In the genomic region with DNA sequence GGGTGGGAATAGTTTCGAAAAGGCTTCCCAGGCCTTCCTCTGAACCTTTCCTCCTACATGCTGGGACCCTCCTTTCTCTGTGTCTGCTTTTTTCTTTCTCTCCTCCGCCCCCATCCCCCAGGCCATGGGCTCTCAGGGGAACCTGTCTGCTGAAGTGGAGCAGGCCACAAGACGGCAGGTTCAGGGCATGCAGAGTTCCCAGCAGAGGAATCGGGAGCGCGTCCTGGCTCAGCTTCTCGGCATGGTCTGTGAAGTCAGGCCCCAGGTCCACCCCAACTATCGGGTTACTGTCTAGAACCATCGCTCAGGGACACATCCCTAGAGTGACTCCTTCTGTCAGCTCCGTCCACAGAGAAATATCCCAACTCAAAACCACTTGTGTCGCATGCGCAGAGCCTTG, we compare ENCODE assay signal across 19 mouse cellular contexts. TPM values are rescaled to one million over a fixed set of nuclear protein-coding genes. Genes with fewer than 3 reads are reported as not detected.
DNase-seq lines count a peak whose midpoint lies in the region; ATAC-seq and TF ChIP-seq lines count a peak whose summit lies in the region.
"Had no signal": no experiment of that assay in that cellular context is flagged by ENCODE, and none has a peak within 500 bp of the region (broad histone marks: within the 10 kb centered on the region; RNA-seq: fewer than 3 reads in every experiment).

No protein-coding gene starts in this region.

- peaks cover 8% of the 10 kb centered on the region; the same call in 1 of the 2 replicates for H3K4me1 ChIP-seq in cerebellum, adult 2 months (ENCODE audit: control insufficient read depth, insufficient read depth, low read length)
- H3K4me1 ChIP-seq in hindbrain, embryonic 12.5 days, result peaks cover 37% of the 10 kb centered on the region
- peaks cover 6% of the 10 kb centered on the region for H3K4me1 ChIP-seq in hindbrain, embryonic 11.5 days (replicated peaks; ENCODE audit: control insufficient read depth, insufficient read depth, low read length)
- H3K4me1 ChIP-seq in hindbrain, embryonic 14.5 days (replicated peaks; ENCODE audit: control insufficient read depth, insufficient read depth, low read length), result peaks cover 22% of the 10 kb centered on the region
- H3K4me1 ChIP-seq in midbrain, embryonic 16.5 days (ENCODE audit: control insufficient read depth, insufficient read depth, low read length), result peaks cover 33% of the 10 kb centered on the region

- no peak for ATAC-seq in hindbrain, embryonic 12.5 days (ENCODE audit: low FRiP score)
- no peak for ATAC-seq in hindbrain, embryonic 11.5 days (ENCODE audit: low FRiP score)
- ATAC-seq in hindbrain, embryonic 14.5 days (ENCODE audit: low FRiP score), result no peak
- no peak for ATAC-seq in midbrain, embryonic 16.5 days
- ATAC-seq: forebrain, embryonic 16.5 days; intestine, embryonic 15.5 days had no signal

- TF ChIP-seq CTCF in cerebellum, adult 2 months (IDR thresholded peaks at IDR 0.05; ENCODE audit: borderline replicate concordance, insufficient read depth, low read depth, low read length), result no peak

- 82% methylated on average over 12 of the region's 12 CpGs for WGBS in cerebellum, adult 2 months
- 89% methylated on average over 12 of the region's 12 CpGs for WGBS in hindbrain, embryonic 12.5 days
- WGBS in hindbrain, embryonic 11.5 days, result 85% methylated on average over 12 of the region's 12 CpGs
- WGBS in hindbrain, embryonic 14.5 days, result 93% methylated on average over 12 of the region's 12 CpGs
- WGBS in midbrain, embryonic 16.5 days, result 86% methylated on average over 12 of the region's 12 CpGs

- H3K27me3 ChIP-seq in cerebellum, adult 2 months (ENCODE audit: control insufficient read depth, insufficient read depth, low read length), result no peaks in the 10 kb centered on the region
- no peaks in the 10 kb centered on the region for H3K27me3 ChIP-seq in hindbrain, embryonic 12.5 days
- H3K27me3 ChIP-seq in hindbrain, embryonic 11.5 days (ENCODE audit: control insufficient read depth, insufficient read depth, low read length), result no peaks in the 10 kb centered on the region
- no peaks in the 10 kb centered on the region for H3K27me3 ChIP-seq in hindbrain, embryonic 14.5 days (ENCODE audit: control insufficient read depth, insufficient read depth, low read length)
- no peaks in the 10 kb centered on the region for H3K27me3 ChIP-seq in midbrain, embryonic 16.5 days (ENCODE audit: control insufficient read depth, insufficient read depth, low read depth, low read length)
- H3K27me3 ChIP-seq: CH12.LX; intestine, embryonic 15.5 days had no signal

- H3K4me3 ChIP-seq in cerebellum, adult 2 months (replicated peaks; ENCODE audit: insufficient read depth, low read depth, low read length), result peak overlapping the region; percentile 83
- H3K4me3 ChIP-seq in hindbrain, embryonic 12.5 days, result no peak overlapping the region
- no peak overlapping the region for H3K4me3 ChIP-seq in hindbrain, embryonic 11.5 days (ENCODE audit: low read depth, low read length)
- H3K4me3 ChIP-seq in hindbrain, embryonic 14.5 days (replicated peaks; ENCODE audit: low read length), result 0 out of 2 replicates have a peak overlapping the region, but pooled peaks have one; percentile 38
- peak overlapping the region; percentile 47 for H3K4me3 ChIP-seq in midbrain, embryonic 16.5 days (ENCODE audit: low read depth, low read length)
- H3K4me3 ChIP-seq: intestine, embryonic 15.5 days had no signal

- H3K9ac ChIP-seq in hindbrain, embryonic 12.5 days, result no peak overlapping the region
- H3K9ac ChIP-seq in hindbrain, embryonic 11.5 days (ENCODE audit: low read depth, low read length), result no peak overlapping the region
- H3K9ac ChIP-seq in hindbrain, embryonic 14.5 days, result peak overlapping the region; percentile 63; the same call in 1 of the 2 replicates
- no peak overlapping the region for H3K9ac ChIP-seq in midbrain, embryonic 16.5 days (ENCODE audit: low read depth, low read length)
- H3K9ac ChIP-seq: intestine, embryonic 15.5 days; lung, embryonic 14.5 days had no signal

- peak overlapping the region; percentile 82 for H3K27ac ChIP-seq in cerebellum, adult 2 months (ENCODE audit: insufficient read depth, low read length)
- no peak overlapping the region for H3K27ac ChIP-seq in hindbrain, embryonic 12.5 days
- H3K27ac ChIP-seq in hindbrain, embryonic 11.5 days (ENCODE audit: low read depth, low read length), result no peak overlapping the region
- no peak overlapping the region for H3K27ac ChIP-seq in hindbrain, embryonic 14.5 days
- H3K27ac ChIP-seq in midbrain, embryonic 16.5 days (ENCODE audit: low read length), result no peak overlapping the region
- H3K27ac ChIP-seq: intestine, embryonic 15.5 days had no signal

- no peak for DNase-seq in cerebellum, adult 2 months
- no peak for DNase-seq in cerebellum, postnatal 25 days
- no peak for DNase-seq in hindbrain, embryonic 11.5 days (ENCODE audit: low spot score)
- DNase-seq in hindbrain, embryonic 14.5 days (ENCODE audit: low spot score), result no peak
- DNase-seq in retina, postnatal 1 day, result no peak
- DNase-seq in embryo, embryonic 10 days (ENCODE audit: low spot score), result no peak
- DNase-seq: adrenal gland, adult 2 months; cerebellum, adult 11 months; kidney, postnatal 4 days; layer of hippocampus, postnatal 36 days; left cerebral cortex, postnatal 4 days; lung, embryonic 14.5 days; right cerebral cortex, adult 18-20 months had no signal

- no peak for TF ChIP-seq POLR2A in cerebellum, adult 2 months (IDR thresholded peaks at IDR 0.05; ENCODE audit: borderline replicate concordance, insufficient read depth, low read length)

- 0 out of 2 replicates have a peak, but pooled peaks cover 7% of the 10 kb centered on the region for H3K36me3 ChIP-seq in hindbrain, embryonic 12.5 days
- no peaks in the 10 kb centered on the region for H3K36me3 ChIP-seq in hindbrain, embryonic 11.5 days (ENCODE audit: control insufficient read depth, insufficient read depth, low read length)
- H3K36me3 ChIP-seq in hindbrain, embryonic 14.5 days (replicated peaks; ENCODE audit: control insufficient read depth, insufficient read depth), result peaks cover 3% of the 10 kb centered on the region; the same call in 1 of the 2 replicates
- H3K36me3 ChIP-seq in midbrain, embryonic 16.5 days (ENCODE audit: control insufficient read depth, insufficient read depth, low read length), result peaks cover under 1% of the 10 kb centered on the region; the same call in 1 of the 2 replicates
- H3K36me3 ChIP-seq: intestine, embryonic 15.5 days had no signal

- H3K4me2 ChIP-seq in hindbrain, embryonic 12.5 days (replicated peaks), result 0 out of 2 replicates have a peak overlapping the region, but pooled peaks have one; percentile 5
- no peak overlapping the region for H3K4me2 ChIP-seq in hindbrain, embryonic 11.5 days (replicated peaks; ENCODE audit: low read depth, low read length)
- peak overlapping the region; percentile 61 for H3K4me2 ChIP-seq in hindbrain, embryonic 14.5 days (replicated peaks)
- H3K4me2 ChIP-seq in midbrain, embryonic 16.5 days (ENCODE audit: low read length), result peak overlapping the region; percentile 97
- H3K4me2 ChIP-seq: intestine, embryonic 15.5 days; lung, embryonic 14.5 days had no signal

- H3K9me3 ChIP-seq in hindbrain, embryonic 12.5 days (replicated peaks), result no peaks in the 10 kb centered on the region
- H3K9me3 ChIP-seq in hindbrain, embryonic 11.5 days (ENCODE audit: control insufficient read depth, low read length), result no peaks in the 10 kb centered on the region
- no peaks in the 10 kb centered on the region for H3K9me3 ChIP-seq in hindbrain, embryonic 14.5 days (ENCODE audit: control insufficient read depth, low read length)
- no peaks in the 10 kb centered on the region for H3K9me3 ChIP-seq in midbrain, embryonic 16.5 days (replicated peaks; ENCODE audit: control insufficient read depth, low read length, poor library complexity, severe bottlenecking)
- H3K9me3 ChIP-seq: intestine, embryonic 15.5 days had no signal

RNA-seq across cellular contexts. Expression of a gene that starts 1.9 kb away (rescaled TPM):
- polyA plus RNA-seq in cerebellum, adult 2 months (2012; rRNA removed), result 12.7 and 13.2 TPM in 2 replicates
- 12.1 and 12.2 TPM in 2 replicates for polyA plus RNA-seq in hindbrain, embryonic 12.5 days (2016; fragmentation: Nextera tagmentation; extraction: Ambion mirVana)
- polyA plus RNA-seq in hindbrain, embryonic 11.5 days (2014; fragmentation: Nextera tagmentation; extraction: Ambion mirVana), result 2.3 and 3.7 TPM in 2 replicates
- polyA plus RNA-seq in hindbrain, embryonic 14.5 days (2014; fragmentation: Nextera tagmentation; extraction: Ambion mirVana), result 3.5 and 3.8 TPM in 2 replicates
- polyA plus RNA-seq in midbrain, embryonic 16.5 days (2015; fragmentation: Nextera tagmentation; extraction: Ambion mirVana), result 9.2 and 9.4 TPM in 2 replicates

RNA-seq across cellular contexts. Expression of a gene that starts 4.0 kb away (rescaled TPM):
- 438 and 458 TPM in 2 replicates for polyA plus RNA-seq in cerebellum, adult 2 months (2012; rRNA removed)
- 480 and 488 TPM in 2 replicates for polyA plus RNA-seq in hindbrain, embryonic 12.5 days (2016; fragmentation: Nextera tagmentation; extraction: Ambion mirVana)
- polyA plus RNA-seq in hindbrain, embryonic 11.5 days (2014; fragmentation: Nextera tagmentation; extraction: Ambion mirVana), result 633 and 640 TPM in 2 replicates
- 341 and 346 TPM in 2 replicates for polyA plus RNA-seq in hindbrain, embryonic 14.5 days (2014; fragmentation: Nextera tagmentation; extraction: Ambion mirVana)
- polyA plus RNA-seq in midbrain, embryonic 16.5 days (2015; fragmentation: Nextera tagmentation; extraction: Ambion mirVana), result 339 and 357 TPM in 2 replicates

RNA-seq across cellular contexts. Expression of a gene that starts 4.0 kb away (rescaled TPM):
- 628 TPM in 2 replicates for polyA plus RNA-seq in cerebellum, adult 2 months (2012; rRNA removed)
- 21.1 and 23.0 TPM in 2 replicates for polyA plus RNA-seq in hindbrain, embryonic 12.5 days (2016; fragmentation: Nextera tagmentation; extraction: Ambion mirVana)
- 14.7 and 16.8 TPM in 2 replicates for polyA plus RNA-seq in hindbrain, embryonic 11.5 days (2014; fragmentation: Nextera tagmentation; extraction: Ambion mirVana)
- polyA plus RNA-seq in hindbrain, embryonic 14.5 days (2014; fragmentation: Nextera tagmentation; extraction: Ambion mirVana), result 122 and 138 TPM in 2 replicates
- polyA plus RNA-seq in midbrain, embryonic 16.5 days (2015; fragmentation: Nextera tagmentation; extraction: Ambion mirVana), result 111 and 139 TPM in 2 replicates

RNA-seq across cellular contexts. Expression of a gene that starts 16.9 kb away (rescaled TPM):
- polyA plus RNA-seq in cerebellum, adult 2 months (2012; rRNA removed), result not detected in 2 replicates
- polyA plus RNA-seq in hindbrain, embryonic 12.5 days (2016; fragmentation: Nextera tagmentation; extraction: Ambion mirVana), result 0.62 TPM in 1 of 2 replicates, not detected in the other
- 0.36 and 0.43 TPM in 2 replicates for polyA plus RNA-seq in hindbrain, embryonic 11.5 days (2014; fragmentation: Nextera tagmentation; extraction: Ambion mirVana)
- polyA plus RNA-seq in hindbrain, embryonic 14.5 days (2014; fragmentation: Nextera tagmentation; extraction: Ambion mirVana), result not detected in 2 replicates
- polyA plus RNA-seq in midbrain, embryonic 16.5 days (2015; fragmentation: Nextera tagmentation; extraction: Ambion mirVana), result 0.38 and 0.57 TPM in 2 replicates
- polyA plus RNA-seq: liver, adult 2 months had no signal

RNA-seq across cellular contexts. Expression of a gene that starts 25.0 kb away (rescaled TPM):
- polyA plus RNA-seq in cerebellum, adult 2 months (2012; rRNA removed), result 174 and 183 TPM in 2 replicates
- 38.6 and 46.0 TPM in 2 replicates for polyA plus RNA-seq in hindbrain, embryonic 12.5 days (2016; fragmentation: Nextera tagmentation; extraction: Ambion mirVana)
- 42.9 and 43.2 TPM in 2 replicates for polyA plus RNA-seq in hindbrain, embryonic 11.5 days (2014; fragmentation: Nextera tagmentation; extraction: Ambion mirVana)
- polyA plus RNA-seq in hindbrain, embryonic 14.5 days (2014; fragmentation: Nextera tagmentation; extraction: Ambion mirVana), result 95.5 and 98.1 TPM in 2 replicates
- 82.5 and 109 TPM in 2 replicates for polyA plus RNA-seq in midbrain, embryonic 16.5 days (2015; fragmentation: Nextera tagmentation; extraction: Ambion mirVana)

Comparison
In these comparisons a context has a peak if more than half of its experiments do, and no peak if none do; other contexts are left out.
1. H3K4me3 ChIP-seq: peak in cerebellum, adult 2 months (single experiment), hindbrain, embryonic 14.5 days (single experiment) and midbrain, embryonic 16.5 days (single experiment); none in hindbrain, embryonic 12.5 days (single experiment) and hindbrain, embryonic 11.5 days (single experiment).